Mouse (Mus musculus): ENCODE data around the gene Acads. TPM values are rescaled to one million over a fixed set of nuclear protein-coding genes. Genes with fewer than 3 reads are reported as not detected.
A peak's percentile ranks its signal among the peaks of the same experiment; 100 is the strongest.
"Not testable (repeated sequence)": the region's sequence is repeated elsewhere in the genome, so short reads cannot be mapped to it uniquely, and the experiment has no call there.

Gene Acads
- 100 and 113 TPM in 2 replicates for polyA plus RNA-seq (2015; fragmentation: Nextera tagmentation; extraction: Ambion mirVana)

DNA sequence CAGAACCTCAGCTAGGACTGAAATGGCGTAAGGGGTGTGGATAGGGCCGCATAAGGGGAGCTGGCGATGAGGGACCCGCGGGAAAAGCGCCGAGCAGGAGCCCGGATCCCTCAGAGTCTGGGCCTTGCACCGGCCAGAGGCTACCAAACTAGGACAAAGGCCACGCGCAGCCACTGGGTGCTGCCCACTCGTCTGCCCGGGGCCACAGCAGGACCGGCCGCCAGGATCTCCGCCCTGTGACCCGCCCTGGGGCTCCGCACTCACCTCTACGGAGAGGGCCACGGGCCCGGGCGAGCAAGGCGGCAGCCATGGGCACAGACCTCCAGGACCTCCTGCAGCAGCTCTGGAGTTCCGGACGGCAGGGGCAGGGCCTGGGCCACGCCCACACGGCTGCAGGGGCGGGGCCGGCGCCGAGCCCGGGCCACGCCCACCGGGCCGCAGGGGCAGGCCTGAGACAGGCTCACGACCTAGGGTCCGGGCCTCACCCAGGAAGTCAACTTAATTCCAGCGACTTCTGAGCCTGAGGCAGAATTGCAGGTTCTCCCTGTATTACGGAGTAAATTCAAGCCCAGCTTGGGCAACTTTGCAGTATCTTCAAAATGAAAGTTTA is at the start of gene Acads:
Gene Acads, minus strand, starts transcription at position 386 of the 610 bp plus-strand sequence.
- Histone ChIP-seq H3K4me1 (replicated peaks; ENCODE audit: control insufficient read depth, insufficient read depth, low read length) (no peaks in the 10 kb centered on the region), H3K4me2 (replicated peaks; ENCODE audit: low read depth) (peak within 1 kb of the TSS; percentile 84), H3K9me3 (ENCODE audit: control insufficient read depth) (no peaks in the 10 kb centered on the region), H3K4me3 (ENCODE audit: low read depth, low read length) (peak within 1 kb of the TSS; percentile 92), H3K9ac (ENCODE audit: low read depth, low read length) (peak within 1 kb of the TSS; percentile 79), H3K36me3 (ENCODE audit: control insufficient read depth, insufficient read depth) (peaks cover 28% of the 10 kb centered on the region), H3K27ac (ENCODE audit: low read depth, low read length) (peak within 1 kb of the TSS; percentile 64), H3K27me3 (replicated peaks; ENCODE audit: control insufficient read depth, insufficient read depth, low read length) (no peaks in the 10 kb centered on the region)
- peak; percentile 92 for ATAC-seq
- 1% methylated on average over 39 of the region's 39 CpGs for WGBS
- no peak for TF ChIP-seq CTCF (IDR thresholded peaks at IDR 0.05; ENCODE audit: low read depth)

DNA sequence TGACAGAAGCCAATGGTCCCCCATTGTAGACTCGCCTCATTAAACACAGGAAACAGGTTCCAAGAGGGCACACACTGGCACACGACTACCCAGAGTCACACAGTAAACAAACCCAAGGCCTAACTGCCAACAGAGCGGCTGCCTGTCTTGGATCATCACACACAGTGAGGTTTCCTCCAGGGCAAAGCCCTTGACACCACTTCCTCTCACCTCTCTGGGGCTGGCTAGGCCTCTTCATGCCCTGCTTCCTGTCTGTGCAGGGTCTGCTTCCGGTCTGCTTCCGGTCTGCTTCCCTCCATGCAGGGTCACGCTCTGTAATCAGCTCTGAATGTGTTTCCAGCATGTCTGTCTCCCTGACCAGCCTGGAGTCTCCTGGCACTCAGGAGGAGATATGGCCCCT is 48.2 kb upstream of the Acads start:
- Histone ChIP-seq H3K4me3 (ENCODE audit: low read depth, low read length) (no peak overlapping the region), H3K4me2 (replicated peaks; ENCODE audit: low read depth) (no peak overlapping the region), H3K27ac (ENCODE audit: low read depth, low read length) (no peak overlapping the region), H3K27me3 (replicated peaks; ENCODE audit: control insufficient read depth, insufficient read depth, low read length) (no peaks in the 10 kb centered on the region), H3K36me3 (ENCODE audit: control insufficient read depth, insufficient read depth) (no peaks in the 10 kb centered on the region), H3K9me3 (ENCODE audit: control insufficient read depth) (no peaks in the 10 kb centered on the region), H3K4me1 (replicated peaks; ENCODE audit: control insufficient read depth, insufficient read depth, low read length) (no peaks in the 10 kb centered on the region), H3K9ac (ENCODE audit: low read depth, low read length) (no peak overlapping the region)
- ATAC-seq, result no peak
- no peak for TF ChIP-seq CTCF (IDR thresholded peaks at IDR 0.05; ENCODE audit: low read depth)
- WGBS, result 66% methylated on average over 6 of the region's 6 CpGs

DNA sequence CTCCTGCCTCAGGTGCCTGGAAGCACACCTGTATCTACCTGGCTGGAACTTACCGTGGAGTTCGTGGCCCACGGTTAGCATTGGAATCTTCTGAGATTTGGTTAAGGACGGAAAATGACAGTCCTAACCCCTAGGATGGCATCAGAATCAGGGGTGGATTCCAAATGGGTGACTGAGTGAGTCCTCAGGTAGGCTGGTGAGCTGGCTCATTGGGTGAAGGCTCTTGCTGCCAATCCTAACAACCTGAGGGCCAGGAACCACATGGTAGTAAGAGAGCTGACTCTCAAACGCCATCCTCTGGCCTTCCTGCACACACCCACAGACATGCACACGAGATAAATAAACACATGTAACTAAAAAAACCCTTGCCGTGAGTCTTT is 47.7 kb upstream of the Acads start:
- Histone ChIP-seq H3K4me2 (replicated peaks; ENCODE audit: low read depth) (no peak overlapping the region), H3K36me3 (ENCODE audit: control insufficient read depth, insufficient read depth) (no peaks in the 10 kb centered on the region), H3K27me3 (replicated peaks; ENCODE audit: control insufficient read depth, insufficient read depth, low read length) (no peaks in the 10 kb centered on the region), H3K4me1 (replicated peaks; ENCODE audit: control insufficient read depth, insufficient read depth, low read length) (no peaks in the 10 kb centered on the region), H3K27ac (ENCODE audit: low read depth, low read length) (peak overlapping the region; percentile 7; the same call in 1 of the 2 replicates), H3K4me3 (ENCODE audit: low read depth, low read length) (no peak overlapping the region), H3K9ac (ENCODE audit: low read depth, low read length) (no peak overlapping the region), H3K9me3 (ENCODE audit: control insufficient read depth) (no peaks in the 10 kb centered on the region)
- no peak for ATAC-seq
- no peak for TF ChIP-seq CTCF (IDR thresholded peaks at IDR 0.05; ENCODE audit: low read depth)
- 77% methylated on average over 7 of the region's 7 CpGs for WGBS

DNA sequence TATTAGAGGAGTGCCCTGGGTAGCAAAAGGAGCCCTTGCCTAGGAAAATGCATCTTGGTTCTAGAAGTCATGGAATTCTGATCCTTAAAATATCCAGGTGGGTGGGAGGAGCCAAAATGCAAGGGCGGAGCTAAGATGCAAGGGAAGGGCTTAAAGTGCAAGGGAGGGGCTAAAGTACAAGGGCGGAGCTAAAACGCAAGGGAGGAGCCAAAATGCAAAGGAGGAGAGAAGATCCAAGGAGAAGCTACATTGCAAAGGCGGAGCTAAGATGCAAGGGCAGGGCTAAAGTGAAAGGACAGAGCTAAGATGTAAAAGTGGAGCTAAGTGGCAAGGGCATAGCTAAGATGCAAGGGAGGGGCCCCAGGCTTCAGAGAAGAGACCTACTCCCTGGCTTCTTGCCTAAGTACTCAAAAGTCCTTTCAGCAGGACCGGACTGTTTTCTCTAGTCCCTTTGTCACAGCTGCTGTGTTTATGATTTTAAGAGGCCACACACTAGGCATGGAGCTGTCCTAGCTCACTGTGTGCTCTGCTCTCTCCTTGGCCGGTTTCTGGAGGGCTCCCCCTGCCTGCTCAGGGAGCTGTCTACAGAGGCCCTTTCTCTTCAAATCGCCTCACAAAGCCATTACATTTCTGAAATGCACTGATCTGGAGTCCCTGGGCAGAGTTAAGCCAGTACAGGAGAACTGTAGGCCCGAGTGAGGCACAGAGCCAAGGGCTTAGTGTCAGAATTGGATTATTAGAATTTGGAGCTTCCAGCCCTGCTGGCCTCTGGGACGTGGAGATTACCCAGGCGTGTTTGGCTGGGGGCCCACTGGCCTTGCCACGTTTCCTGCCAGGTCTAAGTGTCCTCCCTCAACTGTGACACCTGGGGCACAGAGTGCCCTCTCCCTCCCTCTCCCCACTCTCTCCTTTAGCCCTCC is 47.0 kb upstream of the Acads start:
- Histone ChIP-seq H3K9me3 (ENCODE audit: control insufficient read depth) (no peaks in the 10 kb centered on the region), H3K9ac (ENCODE audit: low read depth, low read length) (no peak overlapping the region), H3K4me2 (replicated peaks; ENCODE audit: low read depth) (no peak overlapping the region), H3K27ac (ENCODE audit: low read depth, low read length) (peak overlapping the region; percentile 7; the same call in 1 of the 2 replicates), H3K4me3 (ENCODE audit: low read depth, low read length) (no peak overlapping the region), H3K27me3 (replicated peaks; ENCODE audit: control insufficient read depth, insufficient read depth, low read length) (no peaks in the 10 kb centered on the region), H3K4me1 (replicated peaks; ENCODE audit: control insufficient read depth, insufficient read depth, low read length) (no peaks in the 10 kb centered on the region), H3K36me3 (ENCODE audit: control insufficient read depth, insufficient read depth) (no peaks in the 10 kb centered on the region)
- 38% methylated on average over 11 of the region's 11 CpGs for WGBS
- peak; percentile 52 for TF ChIP-seq CTCF (IDR thresholded peaks at IDR 0.05; ENCODE audit: low read depth)
- ATAC-seq, result peak; percentile 48

DNA sequence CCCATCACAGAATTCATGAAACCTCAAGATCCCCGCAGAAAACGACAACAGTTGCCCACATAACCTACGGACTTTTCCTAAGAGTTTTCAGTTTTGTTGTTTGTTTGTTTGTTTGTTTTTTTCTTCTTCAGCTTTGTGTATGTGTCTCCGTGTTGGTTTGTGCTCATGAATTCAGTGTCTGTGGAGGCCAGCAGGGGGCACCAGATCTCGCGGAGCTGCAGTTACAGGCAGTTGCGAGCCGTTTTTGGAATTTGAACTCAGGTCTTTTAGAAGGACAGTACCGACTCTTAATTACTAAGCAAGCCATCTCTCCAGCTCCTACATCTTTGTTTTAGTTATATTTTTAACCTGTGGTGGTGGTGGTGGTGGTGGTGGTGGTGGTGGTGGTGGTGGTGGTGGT is 46.2 kb upstream of the Acads start:
- Histone ChIP-seq H3K4me3 (ENCODE audit: low read depth, low read length) (no peak overlapping the region), H3K27ac (ENCODE audit: low read depth, low read length) (no peak overlapping the region), H3K4me1 (replicated peaks; ENCODE audit: control insufficient read depth, insufficient read depth, low read length) (0 out of 2 replicates have a peak, but pooled peaks cover 3% of the 10 kb centered on the region), H3K36me3 (ENCODE audit: control insufficient read depth, insufficient read depth) (no peaks in the 10 kb centered on the region), H3K9me3 (ENCODE audit: control insufficient read depth) (no peaks in the 10 kb centered on the region), H3K9ac (ENCODE audit: low read depth, low read length) (no peak overlapping the region), H3K27me3 (replicated peaks; ENCODE audit: control insufficient read depth, insufficient read depth, low read length) (no peaks in the 10 kb centered on the region), H3K4me2 (replicated peaks; ENCODE audit: low read depth) (no peak overlapping the region)
- 57% methylated on average over 9 of the region's 9 CpGs for WGBS
- no peak for ATAC-seq
- peak; percentile 66 for TF ChIP-seq CTCF (IDR thresholded peaks at IDR 0.05; ENCODE audit: low read depth)

DNA sequence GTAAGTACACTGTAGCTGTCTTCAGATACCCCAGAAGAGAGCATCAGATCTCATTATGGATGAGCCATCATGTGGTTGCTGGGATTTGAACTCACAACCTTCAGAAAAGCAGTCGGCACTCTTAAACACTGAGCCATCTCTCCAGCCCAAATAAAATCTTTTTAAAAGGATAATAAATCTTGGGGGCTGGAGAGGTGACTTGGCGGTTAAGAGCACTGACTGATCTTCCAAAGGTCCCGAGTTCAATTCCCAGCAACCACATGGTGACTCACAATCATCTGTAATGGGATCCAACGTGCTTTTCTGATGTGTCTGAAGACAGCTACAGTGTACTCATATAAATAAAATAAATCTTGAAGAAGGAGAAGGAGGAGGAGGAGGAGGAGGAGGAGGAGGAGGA is 45.3 kb upstream of the Acads start:
- H3K27ac ChIP-seq (ENCODE audit: low read depth, low read length); H3K27me3 ChIP-seq (replicated peaks; ENCODE audit: control insufficient read depth, insufficient read depth, low read length); H3K4me2 ChIP-seq (replicated peaks; ENCODE audit: low read depth); H3K4me1 ChIP-seq (replicated peaks; ENCODE audit: control insufficient read depth, insufficient read depth, low read length); H3K9ac ChIP-seq (ENCODE audit: low read depth, low read length); H3K4me3 ChIP-seq (ENCODE audit: low read depth, low read length); H3K36me3 ChIP-seq (ENCODE audit: control insufficient read depth, insufficient read depth); H3K9me3 ChIP-seq (ENCODE audit: control insufficient read depth); ATAC-seq: not testable (repeated sequence)
- WGBS, result 85% methylated on average over 4 of the region's 4 CpGs

All from intestine, postnatal 0 days (tissue).